Mouse (Mus musculus) neural tube, embryonic 11.5 days (tissue): Measurements from ENCODE around the gene Slc8a1. TPM values are rescaled to one million over a fixed set of nuclear protein-coding genes. Genes with fewer than 3 reads are reported as not detected.

ENCODE experiments used
- ATAC-seq: fragments of 200-750 bp; cut with Nextera tagmentation; 2 replicates; pipeline ENCODE4 v1.8.0; 2017; ENCODE audit warnings: moderate number of reproducible peaks, mild to moderate bottlenecking, moderate TSS enrichment, moderate library complexity; ENCODE audit not compliant: insufficient read depth, low FRiP score, low TSS enrichment
- DNase-seq: peaks from one replicate; pipeline ENCODE4 v3.0.0-alpha.2; 2015; ENCODE audit warnings: low spot score
- H3K27ac ChIP-seq: fragments of 300-500 bp; sonication (generic); 2 replicates; pipeline ENCODE4 v1.5.1; 2014; ENCODE audit warnings: low read depth, mild to moderate bottlenecking, low read length
- H3K27me3 ChIP-seq: fragments of 300-500 bp; sonication (generic); 2 replicates; pipeline ENCODE4 v1.6.1; 2014; ENCODE audit warnings: mild to moderate bottlenecking, low read length, mixed read lengths; ENCODE audit not compliant: control insufficient read depth, insufficient read depth
- H3K36me3 ChIP-seq: fragments of 300-500 bp; sonication (generic); 2 replicates; pipeline ENCODE4 v1.6.1; 2014; ENCODE audit warnings: mild to moderate bottlenecking, low read length, moderate library complexity, mixed read lengths; ENCODE audit not compliant: control insufficient read depth, insufficient read depth
- H3K4me1 ChIP-seq: fragments of 300-500 bp; sonication (generic); 2 replicates; pipeline ENCODE4 v1.6.1; 2014; ENCODE audit warnings: low read length, mixed read lengths; ENCODE audit not compliant: control insufficient read depth, insufficient read depth
- H3K4me2 ChIP-seq: fragments of 300-500 bp; sonication (generic); 2 replicates; pipeline ENCODE4 v1.6.1; 2014; ENCODE audit warnings: low read depth, mild to moderate bottlenecking, moderate library complexity
- H3K4me3 ChIP-seq: fragments of 300-500 bp; sonication (generic); 2 replicates; pipeline ENCODE4 v1.5.1; 2014; ENCODE audit warnings: low read depth, low read length
- H3K9ac ChIP-seq: fragments of 300-500 bp; sonication (generic); 2 replicates; pipeline ENCODE4 v1.6.1; 2014; ENCODE audit warnings: mild to moderate bottlenecking, low read length
- H3K9me3 ChIP-seq: fragments of 300-500 bp; sonication (generic); 2 replicates; pipeline ENCODE4 v1.6.1; 2016; ENCODE audit warnings: low read length; ENCODE audit not compliant: control insufficient read depth
- WGBS: fragments of 180-500 bp; shearing (Covaris S2); extraction: QIAGEN DNeasy Blood & Tissue Kit; methylation state at CpG from one replicate; pipeline ENCODE4 v1.1.7; 2014; 5-methylcytosine and 5-hydroxymethylcytosine counted together
- polyA plus RNA-seq: library from polyadenylated mRNA; unstranded; fragments of >200 nt; fragmentation: Nextera tagmentation; extraction: Ambion mirVana; gene quantifications from 2 replicates; pipeline ENCODE4 v1.2.1, GENCODE M21; 2014

The Slc8a1 gene
- polyA plus RNA-seq, 1 experiment from 2014 or later: 5.6 TPM

- H3K27me3 ChIP-seq: peaks cover 11% of the 10 kb centered on the region
- DNase-seq (no peak), ATAC-seq (no peak)
- H3K9me3 ChIP-seq: no peaks in the 10 kb centered on the region
- H3K4me2 ChIP-seq: peak overlapping the region; percentile 92; the same call in 1 of the 2 replicates
- H3K9ac ChIP-seq: no peak overlapping the region
- H3K27ac ChIP-seq: no peak overlapping the region
- H3K36me3 ChIP-seq: no peaks in the 10 kb centered on the region
- no peak overlapping the region for H3K4me3 ChIP-seq
- 73% methylated on average over 2 of the region's 2 CpGs for WGBS
- no peaks in the 10 kb centered on the region for H3K4me1 ChIP-seq
These were observed 70.2 kb downstream of the Slc8a1 start for GRCm38 (mm10) chr17:81667935-81668334.

- Histone ChIP-seq H3K4me1 (no peaks in the 10 kb centered on the region), H3K27ac (no peak overlapping the region), H3K4me3 (no peak overlapping the region), H3K9me3 (no peaks in the 10 kb centered on the region), H3K4me2 (no peak overlapping the region), H3K9ac (no peak overlapping the region), H3K36me3 (no peaks in the 10 kb centered on the region), H3K27me3 (peaks cover 5% of the 10 kb centered on the region)
- DNase-seq (no peak), ATAC-seq (no peak)
- WGBS: 54% methylated on average over 2 of the region's 2 CpGs
These were observed 71.6 kb downstream of the Slc8a1 start for GRCm38 (mm10) chr17:81666551-81666950.

GRCm38 (mm10) chr17:81664916-81665315, 73.3 kb downstream of the Slc8a1 start:
- 91% methylated on average over 4 of the region's 4 CpGs for WGBS
- Histone ChIP-seq H3K9me3 (no peaks in the 10 kb centered on the region), H3K4me1 (no peaks in the 10 kb centered on the region), H3K27ac (no peak overlapping the region), H3K9ac (no peak overlapping the region), H3K36me3 (no peaks in the 10 kb centered on the region), H3K4me3 (no peak overlapping the region), H3K27me3 (no peaks in the 10 kb centered on the region), H3K4me2 (no peak overlapping the region)
- ATAC-seq (no peak), DNase-seq (no peak)

GRCm38 (mm10) chr17:81657828-81658227, 80.3 kb downstream of the Slc8a1 start:
- ATAC-seq (no peak), DNase-seq (no peak)
- Histone ChIP-seq H3K4me1 (no peaks in the 10 kb centered on the region), H3K27me3 (no peaks in the 10 kb centered on the region), H3K9ac (no peak overlapping the region), H3K4me3 (no peak overlapping the region), H3K4me2 (no peak overlapping the region), H3K9me3 (no peaks in the 10 kb centered on the region), H3K36me3 (no peaks in the 10 kb centered on the region), H3K27ac (no peak overlapping the region)
- 97% methylated on average over 1 of the region's 1 CpGs for WGBS

- H3K4me1 ChIP-seq: no peaks in the 10 kb centered on the region
- no peak overlapping the region for H3K27ac ChIP-seq
- 89% methylated on average over 2 of the region's 2 CpGs for WGBS
- H3K27me3 ChIP-seq: no peaks in the 10 kb centered on the region
- ATAC-seq (no peak), DNase-seq (no peak)
- H3K4me2 ChIP-seq: no peak overlapping the region
- no peaks in the 10 kb centered on the region for H3K36me3 ChIP-seq
- no peak overlapping the region for H3K4me3 ChIP-seq
- no peak overlapping the region for H3K9ac ChIP-seq
- no peaks in the 10 kb centered on the region for H3K9me3 ChIP-seq
These were observed 83.6 kb downstream of the Slc8a1 start for GRCm38 (mm10) chr17:81654548-81654947.

GRCm38 (mm10) chr17:81652958-81653357, 85.2 kb downstream of the Slc8a1 start:
- H3K9ac ChIP-seq: no peak overlapping the region
- H3K27ac ChIP-seq: no peak overlapping the region
- no peak for DNase-seq

GRCm38 (mm10) chr17:81636822-81637221, 101.4 kb downstream of the Slc8a1 start:
- no peak for ATAC-seq
- 88% methylated on average over 2 of the region's 2 CpGs for WGBS

More at GRCm38 (mm10) chr17:81652958-81653357, 85.2 kb downstream of the Slc8a1 start:
- WGBS: 72% methylated on average over 1 of the region's 1 CpGs
- Histone ChIP-seq H3K4me1 (no peaks in the 10 kb centered on the region), H3K27me3 (no peaks in the 10 kb centered on the region), H3K36me3 (no peaks in the 10 kb centered on the region), H3K9me3 (no peaks in the 10 kb centered on the region), H3K4me2 (no peak overlapping the region), H3K4me3 (no peak overlapping the region)
- ATAC-seq: no peak

GRCm38 (mm10) chr17:81630471-81630870, 107.7 kb downstream of the Slc8a1 start:
- no peaks in the 10 kb centered on the region for H3K9me3 ChIP-seq
- no peaks in the 10 kb centered on the region for H3K36me3 ChIP-seq
- H3K9ac ChIP-seq: no peak overlapping the region
- no peak overlapping the region for H3K4me2 ChIP-seq
- H3K27me3 ChIP-seq: no peaks in the 10 kb centered on the region
- no peak overlapping the region for H3K4me3 ChIP-seq
- 87% methylated on average over 2 of the region's 2 CpGs for WGBS
- ATAC-seq: no peak
- H3K4me1 ChIP-seq: no peaks in the 10 kb centered on the region
- no peak overlapping the region for H3K27ac ChIP-seq
- no peak for DNase-seq

More at GRCm38 (mm10) chr17:81636822-81637221, 101.4 kb downstream of the Slc8a1 start:
- H3K4me3 ChIP-seq: no peak overlapping the region
- no peaks in the 10 kb centered on the region for H3K27me3 ChIP-seq
- H3K4me1 ChIP-seq: no peaks in the 10 kb centered on the region
- no peak for DNase-seq
- H3K36me3 ChIP-seq: no peaks in the 10 kb centered on the region
- H3K4me2 ChIP-seq: no peak overlapping the region
- no peak overlapping the region for H3K9ac ChIP-seq
- no peak overlapping the region for H3K27ac ChIP-seq
- no peaks in the 10 kb centered on the region for H3K9me3 ChIP-seq

- ATAC-seq (no peak), DNase-seq (no peak)
- H3K27ac ChIP-seq: no peak overlapping the region
These were observed 117.0 kb downstream of the Slc8a1 start for GRCm38 (mm10) chr17:81621188-81621644.

More at GRCm38 (mm10) chr17:81621188-81621644, 117.0 kb downstream of the Slc8a1 start:
- 74% methylated on average over 2 of the region's 2 CpGs for WGBS
- Histone ChIP-seq H3K4me1 (no peaks in the 10 kb centered on the region), H3K4me2 (no peak overlapping the region), H3K36me3 (no peaks in the 10 kb centered on the region), H3K9me3 (no peaks in the 10 kb centered on the region), H3K9ac (no peak overlapping the region), H3K4me3 (no peak overlapping the region), H3K27me3 (no peaks in the 10 kb centered on the region)
